Mouse (Mus musculus): ENCODE measurements at regions not wholly inside any gene's neighbourhood (a gene's known extent, or its start where the extent isn't known, plus 50 kb on each side); places are given as distances from the start of the nearest gene placed in this dataset.

GRCm38 (mm10) chr6:140984249-140984648 is 255.2 kb downstream of the Gm11077 start:
- Histone ChIP-seq H3K4me2 (ENCODE audit: low read depth) (no peak overlapping the region), H3K27ac (ENCODE audit: low read depth, low read length) (no peak overlapping the region), H3K4me1 (ENCODE audit: control insufficient read depth, insufficient read depth, low read length) (no peaks in the 10 kb centered on the region), H3K36me3 (ENCODE audit: control insufficient read depth, insufficient read depth, low read length) (no peaks in the 10 kb centered on the region), H3K4me3 (ENCODE audit: low read depth, low read length) (no peak overlapping the region), H3K27me3 (ENCODE audit: control insufficient read depth, insufficient read depth, low read length) (no peaks in the 10 kb centered on the region), H3K9me3 (ENCODE audit: control insufficient read depth, low read length) (no peaks in the 10 kb centered on the region), H3K9ac (ENCODE audit: low read length) (no peak overlapping the region)
- DNase-seq (ENCODE audit: low spot score), result no peak
- ATAC-seq (ENCODE audit: insufficient read depth, low FRiP score, low TSS enrichment), result no peak
- 94% methylated on average over 7 of the region's 7 CpGs for WGBS

GRCm38 (mm10) chr6:140993643-140994580 is 255.2 kb upstream of the Pde3a start:
- WGBS, result 82% methylated on average over 13 of the region's 13 CpGs
- H3K27me3 ChIP-seq (ENCODE audit: control insufficient read depth, insufficient read depth, low read length), result no peaks in the 10 kb centered on the region
- no peak for ATAC-seq (ENCODE audit: insufficient read depth, low FRiP score, low TSS enrichment)

GRCm38 (mm10) chr6:140995340-140996135 is 253.5 kb upstream of the Pde3a start:
- ATAC-seq (ENCODE audit: insufficient read depth, low FRiP score, low TSS enrichment), result no peak
- 78% methylated on average over 14 of the region's 14 CpGs for WGBS
- no peaks in the 10 kb centered on the region for H3K4me1 ChIP-seq (ENCODE audit: control insufficient read depth, insufficient read depth, low read length)
- no peaks in the 10 kb centered on the region for H3K27me3 ChIP-seq (ENCODE audit: control insufficient read depth, insufficient read depth, low read length)
- H3K9ac ChIP-seq (ENCODE audit: low read length), result no peak overlapping the region
- H3K36me3 ChIP-seq (ENCODE audit: control insufficient read depth, insufficient read depth, low read length), result no peaks in the 10 kb centered on the region
- H3K4me3 ChIP-seq (ENCODE audit: low read depth, low read length), result no peak overlapping the region
- H3K27ac ChIP-seq (ENCODE audit: low read depth, low read length), result no peak overlapping the region
- H3K4me2 ChIP-seq (ENCODE audit: low read depth), result no peak overlapping the region
- H3K9me3 ChIP-seq (ENCODE audit: control insufficient read depth, low read length), result no peaks in the 10 kb centered on the region
- DNase-seq (ENCODE audit: low spot score), result peak; percentile 25

More at GRCm38 (mm10) chr6:140993643-140994580, 255.2 kb upstream of the Pde3a start:
- DNase-seq (ENCODE audit: low spot score), result no peak
- no peak overlapping the region for H3K27ac ChIP-seq (ENCODE audit: low read depth, low read length)
- H3K9me3 ChIP-seq (ENCODE audit: control insufficient read depth, low read length), result no peaks in the 10 kb centered on the region
- no peak overlapping the region for H3K4me2 ChIP-seq (ENCODE audit: low read depth)
- H3K36me3 ChIP-seq (ENCODE audit: control insufficient read depth, insufficient read depth, low read length), result no peaks in the 10 kb centered on the region
- H3K4me3 ChIP-seq (ENCODE audit: low read depth, low read length), result no peak overlapping the region
- H3K9ac ChIP-seq (ENCODE audit: low read length), result no peak overlapping the region
- H3K4me1 ChIP-seq (ENCODE audit: control insufficient read depth, insufficient read depth, low read length), result no peaks in the 10 kb centered on the region

GRCm38 (mm10) chr6:140998069-140998468 is 251.0 kb upstream of the Pde3a start:
- no peak overlapping the region for H3K27ac ChIP-seq (ENCODE audit: low read depth, low read length)
- H3K36me3 ChIP-seq (ENCODE audit: control insufficient read depth, insufficient read depth, low read length), result no peaks in the 10 kb centered on the region
- WGBS, result 89% methylated on average over 7 of the region's 7 CpGs
- H3K4me3 ChIP-seq (ENCODE audit: low read depth, low read length), result no peak overlapping the region
- no peaks in the 10 kb centered on the region for H3K4me1 ChIP-seq (ENCODE audit: control insufficient read depth, insufficient read depth, low read length)
- no peak overlapping the region for H3K4me2 ChIP-seq (ENCODE audit: low read depth)
- no peaks in the 10 kb centered on the region for H3K27me3 ChIP-seq (ENCODE audit: control insufficient read depth, insufficient read depth, low read length)
- no peak for ATAC-seq (ENCODE audit: insufficient read depth, low FRiP score, low TSS enrichment)
- DNase-seq (ENCODE audit: low spot score), result no peak
- no peak overlapping the region for H3K9ac ChIP-seq (ENCODE audit: low read length)
- H3K9me3 ChIP-seq (ENCODE audit: control insufficient read depth, low read length), result no peaks in the 10 kb centered on the region

- Histone ChIP-seq H3K4me2 (ENCODE audit: low read depth) (no peak overlapping the region), H3K9ac (ENCODE audit: low read length) (no peak overlapping the region), H3K4me3 (ENCODE audit: low read depth, low read length) (no peak overlapping the region), H3K36me3 (ENCODE audit: control insufficient read depth, insufficient read depth, low read length) (no peaks in the 10 kb centered on the region), H3K9me3 (ENCODE audit: control insufficient read depth, low read length) (no peaks in the 10 kb centered on the region), H3K4me1 (ENCODE audit: control insufficient read depth, insufficient read depth, low read length) (no peaks in the 10 kb centered on the region), H3K27ac (ENCODE audit: low read depth, low read length) (no peak overlapping the region), H3K27me3 (ENCODE audit: control insufficient read depth, insufficient read depth, low read length) (no peaks in the 10 kb centered on the region)
- 66% methylated on average over 2 of the region's 2 CpGs for WGBS
- DNase-seq (ENCODE audit: low spot score), result no peak
- no peak for ATAC-seq (ENCODE audit: insufficient read depth, low FRiP score, low TSS enrichment)
These were observed 248.5 kb upstream of the Pde3a start for GRCm38 (mm10) chr6:141000552-141000951.

- ATAC-seq (ENCODE audit: insufficient read depth, low FRiP score, low TSS enrichment) (no peak), DNase-seq (ENCODE audit: low spot score) (no peak)
- no peaks in the 10 kb centered on the region for H3K36me3 ChIP-seq (ENCODE audit: control insufficient read depth, insufficient read depth, low read length)
- H3K4me1 ChIP-seq (ENCODE audit: control insufficient read depth, insufficient read depth, low read length), result no peaks in the 10 kb centered on the region
- whole genome bisulfite sequencing, result 83% methylated on average over 3 of the region's 3 CpGs
- no peak overlapping the region for H3K9ac ChIP-seq (ENCODE audit: low read length)
- no peak overlapping the region for H3K4me3 ChIP-seq (ENCODE audit: low read depth, low read length)
- H3K9me3 ChIP-seq (ENCODE audit: control insufficient read depth, low read length), result no peaks in the 10 kb centered on the region
- H3K27me3 ChIP-seq (ENCODE audit: control insufficient read depth, insufficient read depth, low read length), result no peaks in the 10 kb centered on the region
- H3K27ac ChIP-seq (ENCODE audit: low read depth, low read length), result no peak overlapping the region
- no peak overlapping the region for H3K4me2 ChIP-seq (ENCODE audit: low read depth)
These were observed 247.8 kb upstream of the Pde3a start for GRCm38 (mm10) chr6:141001306-141001705.

- DNase-seq (ENCODE audit: low spot score) (no peak), ATAC-seq (ENCODE audit: insufficient read depth, low FRiP score, low TSS enrichment) (no peak)
- Histone ChIP-seq H3K9ac (ENCODE audit: low read length) (no peak overlapping the region), H3K4me2 (ENCODE audit: low read depth) (no peak overlapping the region), H3K36me3 (ENCODE audit: control insufficient read depth, insufficient read depth, low read length) (no peaks in the 10 kb centered on the region), H3K4me3 (ENCODE audit: low read depth, low read length) (no peak overlapping the region), H3K27ac (ENCODE audit: low read depth, low read length) (no peak overlapping the region), H3K9me3 (ENCODE audit: control insufficient read depth, low read length) (no peaks in the 10 kb centered on the region), H3K4me1 (ENCODE audit: control insufficient read depth, insufficient read depth, low read length) (no peaks in the 10 kb centered on the region), H3K27me3 (ENCODE audit: control insufficient read depth, insufficient read depth, low read length) (no peaks in the 10 kb centered on the region)
- WGBS, result 74% methylated on average over 11 of the region's 11 CpGs
These were observed 233.9 kb upstream of the Pde3a start for GRCm38 (mm10) chr6:141015055-141015681.

- H3K27ac ChIP-seq (ENCODE audit: low read depth, low read length), result no peak overlapping the region
- H3K9me3 ChIP-seq (ENCODE audit: control insufficient read depth, low read length), result no peaks in the 10 kb centered on the region
- H3K4me3 ChIP-seq (ENCODE audit: low read depth, low read length), result no peak overlapping the region
- DNase-seq (ENCODE audit: low spot score) (no peak), ATAC-seq (ENCODE audit: insufficient read depth, low FRiP score, low TSS enrichment) (no peak)
- H3K4me2 ChIP-seq (ENCODE audit: low read depth), result no peak overlapping the region
- 89% methylated on average over 4 of the region's 4 CpGs for WGBS
- H3K27me3 ChIP-seq (ENCODE audit: control insufficient read depth, insufficient read depth, low read length), result no peaks in the 10 kb centered on the region
- H3K4me1 ChIP-seq (ENCODE audit: control insufficient read depth, insufficient read depth, low read length), result no peaks in the 10 kb centered on the region
- no peaks in the 10 kb centered on the region for H3K36me3 ChIP-seq (ENCODE audit: control insufficient read depth, insufficient read depth, low read length)
- H3K9ac ChIP-seq (ENCODE audit: low read length), result no peak overlapping the region
These were observed 225.6 kb upstream of the Pde3a start for GRCm38 (mm10) chr6:141023501-141023900.
